Mouse (Mus musculus): ENCODE measurements around the gene Bsnd.

Gene Bsnd

DNA sequence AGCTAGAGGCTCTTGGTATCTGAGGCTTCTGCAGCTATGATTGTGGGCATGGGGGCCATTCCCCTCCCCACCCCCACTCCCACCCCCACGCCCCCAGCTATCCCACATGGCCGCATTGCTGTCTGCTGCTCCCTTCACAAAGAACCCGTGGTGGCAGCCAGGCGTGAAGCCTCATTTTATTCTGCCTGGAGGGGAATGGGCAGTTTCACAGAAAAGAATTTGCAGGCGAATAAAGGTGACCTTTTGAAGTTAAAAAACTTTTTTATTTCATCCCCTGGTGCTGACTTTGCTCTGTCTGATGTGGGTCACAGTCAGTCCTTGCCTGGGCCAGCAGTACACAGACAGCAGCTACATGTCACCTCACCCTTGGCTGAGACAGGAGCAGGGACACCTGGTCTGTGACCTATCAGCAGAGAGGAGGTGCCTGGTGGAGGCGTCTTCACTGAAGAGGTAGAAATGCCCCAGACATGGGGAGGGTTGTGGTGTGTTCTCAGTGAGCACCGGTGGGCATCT, 8.8 kb downstream of the Bsnd start:
- no peak for DNase-seq (ENCODE audit: low spot score in 2 of 2)

DNA sequence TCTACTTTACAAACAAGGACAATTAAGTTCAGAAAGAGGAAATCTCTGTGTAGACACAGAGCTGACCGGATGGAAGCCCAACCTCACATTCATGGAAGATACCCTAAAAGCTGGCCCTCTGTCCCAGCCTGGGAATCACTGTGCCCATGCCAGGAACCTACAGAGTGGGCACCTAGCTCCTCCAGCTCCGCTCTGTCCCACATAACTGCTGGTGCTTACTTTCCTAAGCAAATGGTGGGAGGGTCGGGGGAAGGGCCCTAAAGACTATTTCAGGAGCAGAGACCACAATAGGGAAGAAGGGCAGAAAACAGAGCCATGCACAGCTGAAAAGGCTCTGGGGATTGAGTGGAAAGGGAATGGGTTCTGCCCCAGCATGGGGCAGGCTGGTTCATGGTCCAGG, 11.5 kb downstream of the Bsnd start:
- no peak for DNase-seq (ENCODE audit: low spot score in 2 of 2)

DNA sequence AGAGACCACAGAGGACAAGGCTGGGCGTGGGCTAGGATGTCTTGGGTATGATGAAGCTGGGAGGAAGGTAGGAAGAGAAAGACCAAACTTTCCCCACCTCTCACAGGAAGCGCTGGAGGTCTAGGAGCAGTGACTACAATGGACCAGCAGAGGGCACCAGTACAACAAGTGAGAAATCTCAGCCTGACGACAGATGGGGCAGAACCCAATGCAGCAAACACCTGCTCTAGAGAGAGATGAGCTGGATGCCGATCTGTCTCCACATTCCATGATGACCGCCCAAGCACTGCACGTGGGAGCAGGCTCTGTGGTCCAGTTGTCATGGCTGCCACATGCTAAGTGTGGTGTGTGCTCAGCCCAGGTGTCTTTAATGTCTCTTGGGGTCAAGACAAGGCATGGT, 17.8 kb downstream of the Bsnd start:
- peak in 1 of 2 experiments; percentile 19 for DNase-seq (ENCODE audit: low spot score in 2 of 2)

DNA sequence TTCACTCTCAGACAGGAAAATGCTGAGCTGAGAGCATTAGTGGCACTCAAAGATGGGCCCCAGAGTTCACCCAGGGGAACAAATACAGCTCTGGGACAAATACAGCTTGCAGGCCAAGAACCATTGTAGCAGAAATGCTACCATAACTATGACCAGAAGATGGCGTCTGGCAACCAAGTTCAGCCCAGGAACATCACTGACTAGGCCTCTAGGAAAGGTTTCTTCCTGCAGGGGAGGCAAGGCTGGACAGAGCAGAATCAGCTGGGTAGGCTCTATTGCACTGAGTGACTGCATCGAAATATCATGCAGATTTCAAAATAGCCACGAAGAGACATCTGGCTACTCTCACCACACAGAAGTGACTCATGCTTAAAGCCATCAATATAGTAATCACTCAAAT, 19.7 kb downstream of the Bsnd start:
- DNase-seq (ENCODE audit: low spot score in 2 of 2) = no peak

DNA sequence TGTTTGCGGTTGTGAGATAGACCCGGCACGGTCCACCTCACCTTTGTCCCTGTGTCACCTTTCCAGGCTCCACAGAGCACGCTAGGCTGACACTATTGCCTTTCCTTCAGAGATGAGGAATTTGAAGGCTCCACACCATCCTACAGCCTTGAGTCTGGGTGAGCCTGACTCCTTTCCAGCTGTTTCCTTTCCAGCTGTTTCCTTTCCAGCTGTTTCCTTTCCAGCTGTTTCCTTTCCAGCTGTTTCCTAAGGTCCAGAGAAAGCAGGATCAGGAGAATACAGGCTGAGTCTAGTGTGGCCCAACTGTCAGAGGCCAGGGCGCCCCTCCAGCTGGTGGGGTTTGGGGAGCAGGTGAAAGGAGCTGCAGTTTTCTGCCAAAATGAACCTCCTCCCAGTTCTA, 21.2 kb downstream of the Bsnd start:
- DNase-seq (ENCODE audit: low spot score in 2 of 2) = no peak

DNA sequence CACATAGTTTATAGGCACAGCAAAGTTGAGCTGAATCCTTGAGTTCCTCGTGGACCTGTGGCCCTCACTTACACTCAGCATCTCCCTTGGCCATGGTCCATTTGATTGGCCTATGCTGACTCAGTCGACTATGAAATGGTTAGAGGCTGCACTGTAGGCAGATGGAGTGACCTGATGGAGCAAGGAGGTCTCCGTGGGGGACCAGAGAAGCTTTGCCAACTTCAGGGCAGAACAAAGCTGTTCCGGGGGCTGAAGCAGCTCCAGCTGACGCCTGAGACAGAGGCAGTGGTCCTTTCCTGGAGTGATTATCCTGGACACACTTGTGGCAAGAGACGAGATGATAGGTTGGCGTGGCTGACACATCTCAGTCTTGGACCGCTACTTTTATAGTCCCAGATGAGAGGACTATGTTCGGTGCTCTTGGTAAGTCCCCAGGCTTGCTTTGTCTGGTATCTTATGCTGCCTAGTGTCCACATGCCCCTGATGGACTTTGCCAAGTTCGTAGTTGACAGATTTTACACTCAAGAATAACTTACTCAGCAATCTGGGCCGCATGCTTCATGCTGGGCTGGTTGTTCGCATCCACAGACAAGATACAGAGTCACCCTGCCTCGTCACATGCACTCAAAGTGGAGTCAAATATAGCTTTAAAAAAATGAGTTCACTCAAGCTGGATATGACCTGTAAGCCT, 24.5 kb downstream of the Bsnd start:
- no peak for DNase-seq (ENCODE audit: low spot score in 2 of 2)

DNA sequence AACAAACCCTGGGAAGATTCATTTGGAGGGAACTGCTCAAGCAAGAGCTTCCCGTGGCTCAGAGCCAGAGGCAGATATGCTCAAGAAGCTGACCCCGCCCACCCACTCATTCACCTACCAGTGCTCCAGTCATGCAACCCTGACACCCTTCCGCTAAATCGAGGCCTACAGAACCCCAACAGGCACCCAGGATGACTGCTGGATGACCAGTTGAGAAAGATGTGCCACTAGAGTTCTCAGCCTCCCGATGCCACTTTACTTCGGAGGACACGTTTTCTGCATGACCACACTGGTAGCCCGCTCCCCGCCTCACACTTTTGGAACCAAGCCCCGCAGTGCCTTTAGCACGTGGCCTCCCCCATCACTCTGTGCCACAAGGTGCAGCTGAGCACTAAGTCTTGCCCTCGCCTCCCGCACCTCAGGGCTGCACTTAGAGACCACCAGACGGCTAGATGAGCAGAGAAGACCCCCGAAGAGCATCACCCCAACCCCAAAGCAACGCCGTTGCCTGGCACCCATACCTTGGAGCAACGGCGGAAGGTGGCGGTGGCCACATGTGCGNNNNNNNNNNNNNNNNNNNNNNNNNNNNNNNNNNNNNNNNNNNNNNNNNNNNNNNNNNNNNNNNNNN, 28.8 kb downstream of the Bsnd start:
- no peak for DNase-seq (ENCODE audit: low spot score in 2 of 2)

DNA sequence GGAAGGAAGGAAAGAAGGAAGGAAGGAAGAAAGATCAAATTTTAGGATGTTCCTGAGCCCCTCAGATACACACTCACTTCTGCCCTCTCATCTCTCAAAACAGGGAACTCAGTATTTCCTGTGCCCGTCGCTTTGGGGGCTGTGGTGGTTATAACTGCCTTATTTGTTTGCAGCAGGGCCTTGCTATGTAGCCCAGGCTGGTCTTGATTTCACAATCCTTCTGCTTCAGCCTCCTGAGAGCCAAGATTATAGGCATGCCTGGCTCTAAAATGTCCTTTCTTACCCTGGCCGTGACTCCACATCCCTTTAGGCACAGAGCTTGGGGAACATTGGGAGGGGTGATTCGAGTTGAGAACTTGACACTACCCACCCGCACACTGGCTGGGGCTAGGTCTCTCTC, 29.6 kb downstream of the Bsnd start:
- no peak for DNase-seq (ENCODE audit: low spot score in 2 of 2)

DNA sequence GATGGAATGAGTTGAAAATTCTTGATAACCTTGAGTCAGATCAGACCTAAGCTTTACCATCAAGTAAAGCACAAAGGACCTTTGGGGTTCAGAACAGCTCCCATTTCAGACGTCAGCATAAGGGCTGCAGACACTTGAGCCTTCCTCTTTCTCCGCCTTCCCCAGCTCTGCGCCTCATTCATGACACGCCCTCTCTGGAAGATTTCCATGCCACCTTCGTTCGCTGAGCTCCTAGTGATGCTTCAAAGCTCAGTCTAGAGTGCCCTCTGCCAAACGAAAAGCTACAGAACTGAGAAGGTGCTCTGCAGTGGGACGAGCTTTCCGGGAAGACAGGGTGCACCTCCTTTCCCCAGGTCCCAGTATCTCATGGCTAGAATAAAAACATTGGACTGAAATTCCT, 30.1 kb downstream of the Bsnd start:
- no peak for DNase-seq (ENCODE audit: low spot score in 2 of 2)

DNA sequence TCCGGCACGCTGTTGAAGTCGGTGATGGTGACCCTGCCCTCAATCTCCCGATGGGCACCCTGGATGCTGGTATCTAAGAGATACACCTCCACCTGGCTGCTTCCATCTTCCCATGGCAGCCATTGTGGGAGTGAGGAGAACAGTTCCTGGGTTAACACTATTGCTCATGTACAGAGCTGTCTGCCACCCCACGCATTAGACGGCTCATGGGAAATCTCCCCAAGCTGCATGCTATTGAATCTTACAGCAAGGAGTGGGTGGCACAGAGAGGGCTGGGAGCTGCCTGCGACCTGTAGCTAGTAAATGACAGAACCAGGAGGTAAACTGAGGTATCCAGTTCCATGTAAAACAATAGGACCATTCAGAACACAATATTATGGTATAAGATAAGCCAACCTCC, 37.5 kb downstream of the Bsnd start:
- no peak for DNase-seq (ENCODE audit: low spot score in 2 of 2)

DNA sequence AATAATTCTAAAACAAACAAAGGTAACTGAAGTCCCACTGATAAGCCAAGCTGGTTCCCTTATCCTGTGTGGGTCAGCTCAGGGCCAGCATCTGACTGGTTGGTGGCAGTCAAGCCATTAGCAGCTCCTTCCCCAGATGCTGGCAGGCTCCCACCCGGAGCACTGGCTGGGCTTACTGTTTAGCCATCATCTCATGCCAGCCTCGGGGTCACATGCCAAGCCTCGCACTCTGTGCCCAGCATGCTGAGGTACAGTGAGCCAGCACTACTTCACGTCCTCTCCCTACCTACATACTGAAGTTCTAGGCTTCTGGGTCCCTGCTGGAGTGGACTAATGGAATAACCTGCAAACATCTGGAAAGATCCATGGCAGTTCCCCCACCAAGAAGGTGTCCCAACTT, 38.6 kb downstream of the Bsnd start:
- no peak for DNase-seq (ENCODE audit: low spot score in 2 of 2)

DNA sequence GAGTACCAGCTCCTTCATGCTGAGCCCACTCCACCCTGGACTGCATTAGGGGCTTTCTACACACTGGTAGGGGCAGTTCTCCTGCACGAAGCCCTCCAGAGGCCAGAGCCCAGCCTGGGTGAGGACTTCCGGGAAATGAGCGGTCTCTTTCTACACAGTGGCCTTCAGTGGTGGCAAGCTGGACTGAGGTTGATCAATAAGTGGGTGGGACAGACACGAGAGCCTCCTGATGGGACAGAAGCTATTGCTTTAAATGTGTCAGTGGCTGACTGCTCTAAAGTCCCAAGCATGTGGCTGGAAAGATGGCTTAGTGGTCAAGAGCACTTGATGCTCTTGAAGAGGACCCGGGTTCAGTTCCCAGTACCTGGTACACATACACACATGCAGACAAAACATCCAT, 39.0 kb downstream of the Bsnd start:
- DNase-seq (ENCODE audit: low spot score in 2 of 2) = no peak

DNA sequence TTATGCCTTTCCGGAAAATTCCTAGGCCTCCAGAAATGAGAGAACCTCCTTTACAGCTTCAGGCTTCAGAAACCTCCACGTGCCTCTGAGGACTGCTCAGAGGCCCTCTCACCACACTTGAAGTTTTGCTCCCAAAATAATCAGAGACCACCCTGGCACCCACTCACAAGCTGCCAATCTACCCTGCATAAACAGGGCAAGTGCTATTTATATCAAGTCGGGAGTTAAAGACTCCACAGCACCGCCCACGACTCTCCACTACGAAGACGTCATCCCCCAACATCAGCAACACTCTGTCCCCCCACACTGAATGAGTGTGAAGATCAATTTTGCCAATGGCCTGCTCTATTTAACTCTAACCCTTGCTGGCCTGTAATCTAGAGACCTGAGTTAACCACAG, 39.7 kb downstream of the Bsnd start:
- no peak for DNase-seq (ENCODE audit: low spot score in 2 of 2)

DNA sequence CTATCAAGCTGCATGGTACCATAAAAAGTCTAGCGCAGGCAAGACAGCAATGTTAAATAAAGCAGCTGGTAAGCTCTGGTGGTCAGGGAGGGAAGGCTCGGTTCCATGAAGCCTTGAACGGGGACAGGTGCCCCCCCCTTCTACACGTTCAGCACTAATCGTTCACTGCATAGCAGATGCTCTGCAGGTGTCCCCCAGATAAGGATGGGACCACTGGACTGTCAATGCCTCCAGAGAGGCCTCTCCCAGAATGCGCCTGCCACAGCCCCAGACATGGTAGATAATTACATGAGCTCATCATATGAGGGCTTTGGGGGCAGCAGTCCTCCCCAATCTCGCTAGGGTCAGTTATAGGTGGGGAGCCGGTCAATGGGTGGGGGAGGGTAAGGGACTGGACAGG, 42.8 kb downstream of the Bsnd start:
- no peak for DNase-seq (ENCODE audit: low spot score in 2 of 2)

DNA sequence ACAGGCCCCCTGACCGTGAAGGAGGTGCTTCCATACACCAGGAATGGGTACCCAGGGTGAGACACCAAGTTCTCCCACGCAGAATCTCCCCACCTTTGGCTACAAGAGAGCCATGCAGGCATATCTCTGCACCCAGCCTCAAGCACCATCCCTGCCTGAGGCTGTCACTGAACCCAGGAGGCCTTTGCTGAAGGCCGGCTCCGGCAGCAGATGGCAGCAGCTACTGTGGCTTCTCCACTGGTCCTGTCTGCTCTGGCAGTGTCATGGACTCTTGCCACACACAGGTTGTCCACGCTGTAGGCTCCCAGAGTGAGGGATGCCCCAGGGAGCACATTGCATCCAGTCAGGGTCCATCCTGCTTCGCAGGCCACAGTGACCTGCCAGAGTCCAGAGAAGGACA, 48.9 kb downstream of the Bsnd start:
- DNase-seq (ENCODE audit: low spot score in 2 of 2) = no peak

DNA sequence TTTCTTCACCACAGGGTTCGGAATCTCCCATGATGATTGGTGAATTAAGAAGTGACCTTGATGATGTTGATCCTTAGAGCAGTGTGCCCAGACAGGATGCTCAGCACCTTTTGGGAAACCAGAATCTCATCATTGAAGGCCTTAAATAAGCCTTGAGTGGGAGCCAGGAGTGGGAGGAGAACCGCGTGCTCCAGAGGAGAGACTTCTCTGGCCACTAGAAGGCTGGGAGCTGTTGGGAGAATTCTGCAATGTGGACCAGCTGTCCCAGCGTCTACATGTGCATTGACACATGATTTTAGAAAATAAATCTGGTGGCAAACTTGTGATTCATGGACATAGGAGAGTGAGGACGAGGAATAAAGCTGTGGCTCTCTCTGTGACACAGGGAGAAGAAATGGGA, 53.3 kb downstream of the Bsnd start:
- no peak for DNase-seq (ENCODE audit: low spot score in 2 of 2)

DNA sequence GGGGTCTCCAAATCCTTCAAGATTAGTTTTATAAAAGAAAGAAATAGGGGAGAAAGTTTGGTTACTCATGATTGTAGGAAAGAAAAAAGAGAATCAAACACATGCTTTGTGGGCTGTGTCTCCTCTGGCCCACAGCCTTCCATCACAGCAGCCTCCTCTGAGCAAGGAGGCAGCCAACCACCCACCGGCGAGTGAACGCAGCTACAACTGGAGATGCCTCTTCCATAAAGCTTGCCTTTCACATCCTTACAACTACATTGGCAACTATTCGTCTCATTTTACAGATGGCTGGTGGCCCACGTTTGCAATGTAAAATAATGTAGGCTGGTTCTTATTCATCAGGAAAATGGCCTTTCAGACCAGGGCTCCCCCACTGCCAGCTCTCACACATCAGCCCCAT, 54.9 kb downstream of the Bsnd start:
- DNase-seq (ENCODE audit: low spot score in 2 of 2) = no peak

DNA sequence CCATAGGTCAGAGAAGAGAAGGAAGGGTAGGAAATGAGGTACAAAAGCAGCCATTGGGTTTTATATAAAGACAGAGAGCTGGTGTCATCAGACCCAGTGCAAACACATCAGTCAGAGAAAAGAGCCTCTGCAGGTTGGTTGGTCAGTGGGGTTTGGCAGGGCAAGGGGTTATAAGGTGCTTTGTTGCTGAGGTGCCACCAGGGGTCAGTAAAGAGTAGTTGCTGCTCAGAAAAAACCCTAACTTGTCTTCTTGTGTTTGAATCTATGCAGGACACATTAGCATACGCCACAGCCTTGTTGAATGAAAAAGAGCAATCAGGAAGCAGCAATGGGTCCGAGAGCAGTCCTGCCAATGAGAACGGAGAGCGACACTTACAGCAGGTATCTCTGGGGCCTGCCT, 55.6 kb downstream of the Bsnd start:
- DNase-seq (ENCODE audit: low spot score in 2 of 2) = no peak

DNA sequence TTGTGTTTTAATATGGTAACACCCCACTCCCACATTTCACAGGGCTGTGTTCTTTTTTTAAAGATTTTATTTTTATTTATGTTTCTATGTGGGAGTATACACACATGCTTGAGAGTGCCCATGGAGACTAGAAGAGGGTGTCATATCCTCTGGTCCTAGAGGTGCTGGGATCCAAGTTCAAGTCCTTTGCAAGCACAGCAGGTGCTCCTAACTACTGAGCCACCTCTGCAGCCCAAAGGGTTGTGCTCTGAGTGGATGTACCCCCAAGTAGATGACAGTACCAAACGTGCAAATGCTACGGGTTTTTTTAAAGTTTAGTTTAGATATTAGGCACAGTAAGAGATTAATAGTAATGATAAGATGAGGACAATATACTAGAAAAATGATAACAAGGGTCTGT, 56.7 kb downstream of the Bsnd start:
- DNase-seq (ENCODE audit: low spot score in 2 of 2) = no peak

All from spleen, postnatal 14 days (tissue).